Mouse (Mus musculus) lung, embryonic 16.5 days (tissue): ENCODE results near the gene Ssh2. TPM values are rescaled to one million over a fixed set of nuclear protein-coding genes. Genes with fewer than 3 reads are reported as not detected.
A peak's percentile ranks its signal among the peaks of the same experiment; 100 is the strongest.

Experiments used
- ATAC-seq: fragments of 200-750 bp; cut with Nextera tagmentation; 2 replicates; pipeline ENCODE4 v1.8.0; 2017; ENCODE audit warnings: low read depth, mild to moderate bottlenecking, moderate library complexity
- H3K27ac ChIP-seq: fragments of 300-500 bp; sonication (generic); 2 replicates; pipeline ENCODE4 v1.5.1; 2014; ENCODE audit warnings: mild to moderate bottlenecking, control low read depth, low read length
- H3K27me3 ChIP-seq: fragments of 300-500 bp; sonication (generic); 2 replicates; pipeline ENCODE4 v1.6.1; 2014; ENCODE audit warnings: low read depth, low read length, mixed read lengths; ENCODE audit not compliant: control insufficient read depth, insufficient read depth
- H3K36me3 ChIP-seq: fragments of 300-500 bp; sonication (generic); 2 replicates; pipeline ENCODE4 v1.6.1; 2014; ENCODE audit warnings: low read length; ENCODE audit not compliant: control insufficient read depth, insufficient read depth
- H3K4me1 ChIP-seq: fragments of 300-500 bp; sonication (generic); replicated peaks from 2 replicates; pipeline ENCODE4 v1.6.1; 2014; ENCODE audit warnings: low read length, mixed read lengths; ENCODE audit not compliant: control insufficient read depth, insufficient read depth
- H3K4me2 ChIP-seq: fragments of 300-500 bp; sonication (generic); 2 replicates; pipeline ENCODE4 v1.6.1; 2014; ENCODE audit warnings: low read depth, low read length, control low read depth
- H3K4me3 ChIP-seq: fragments of 300-500 bp; sonication (generic); 2 replicates; pipeline ENCODE4 v1.5.1; 2014; ENCODE audit warnings: mild to moderate bottlenecking, low read length, control low read depth
- H3K9ac ChIP-seq: fragments of 300-500 bp; sonication (generic); 2 replicates; pipeline ENCODE4 v1.6.1; 2014; ENCODE audit warnings: low read length, control low read depth
- H3K9me3 ChIP-seq: fragments of 300-500 bp; sonication (generic); 2 replicates; pipeline ENCODE4 v1.6.1; 2016; ENCODE audit warnings: low read length; ENCODE audit not compliant: control insufficient read depth
- WGBS: fragments of 180-500 bp; shearing (Covaris S2); extraction: QIAGEN DNeasy Blood & Tissue Kit; methylation state at CpG from one replicate; pipeline ENCODE4 v1.1.7; 2014; 5-methylcytosine and 5-hydroxymethylcytosine counted together
- polyA plus RNA-seq: library from polyadenylated mRNA; unstranded; fragments of >200 nt; fragmentation: Nextera tagmentation; extraction: Ambion mirVana; gene quantifications from 2 replicates; pipeline ENCODE4 v1.2.1, GENCODE M21; 2015

Gene Ssh2
- polyA plus RNA-seq = 14.5 and 15.6 TPM in 2 replicates

DNA sequence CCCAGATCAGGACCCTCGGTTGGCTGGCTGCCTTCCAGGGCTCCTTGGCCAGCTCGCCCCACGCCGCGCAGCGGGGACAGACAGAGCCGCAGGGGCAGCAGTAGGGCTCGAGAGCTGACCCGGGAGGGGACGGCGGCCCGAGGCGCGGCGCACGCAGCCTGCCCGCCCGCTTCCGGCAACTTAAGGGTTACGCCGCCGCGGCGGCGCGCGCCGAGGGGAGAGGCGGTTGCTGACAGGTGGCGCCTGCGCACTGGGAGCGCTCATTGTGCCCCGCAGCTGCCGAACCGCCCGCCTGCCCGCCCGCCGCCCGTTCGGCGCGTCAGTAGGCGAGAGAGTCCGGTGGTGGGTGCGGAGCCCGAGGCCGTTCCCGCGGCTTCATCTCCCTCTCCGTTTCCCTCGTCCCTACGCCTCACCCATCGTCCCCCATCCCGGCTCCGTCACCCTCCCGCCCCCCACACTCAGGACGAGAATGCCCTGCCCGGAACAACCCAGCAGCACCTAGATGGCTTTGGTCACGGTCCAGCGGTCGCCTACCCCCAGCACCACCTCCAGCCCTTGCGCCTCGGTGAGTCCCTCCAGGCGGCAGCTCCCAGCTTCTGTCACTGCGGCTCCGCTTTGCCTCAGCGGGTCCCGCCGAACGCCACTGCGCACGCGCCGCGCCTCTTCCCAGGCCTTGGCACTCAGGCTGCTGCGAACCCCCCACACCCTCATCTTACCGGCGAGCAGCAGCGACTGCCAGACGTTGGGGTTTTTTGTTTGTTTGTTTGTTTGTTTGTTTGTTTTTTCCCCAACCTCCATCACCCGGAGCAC lies at the start of gene Ssh2:
TSS of gene Ssh2 (plus strand) at position 337 of the 810 bp plus-strand sequence.
- H3K4me2 ChIP-seq = peak within 1 kb of the TSS; percentile 84
- peak; percentile 92 for ATAC-seq
- H3K9ac ChIP-seq = peak within 1 kb of the TSS; percentile 89
- H3K4me1 ChIP-seq = peaks cover 11% of the 10 kb centered on the region
- 0% methylated on average over 52 of the region's 82 CpGs for WGBS
- H3K4me3 ChIP-seq = peak within 1 kb of the TSS; percentile 85
- no peaks in the 10 kb centered on the region for H3K27me3 ChIP-seq
- peak within 1 kb of the TSS; percentile 86 for H3K27ac ChIP-seq
- H3K9me3 ChIP-seq = no peaks in the 10 kb centered on the region
- no peaks in the 10 kb centered on the region for H3K36me3 ChIP-seq

GRCm38 (mm10) chr11:77173731-77174130 lies 42.4 kb upstream of the Ssh2 start:
- H3K4me1 ChIP-seq = no peaks in the 10 kb centered on the region
- WGBS = 73% methylated on average over 4 of the region's 4 CpGs
- no peak overlapping the region for H3K4me2 ChIP-seq
- H3K9me3 ChIP-seq = no peaks in the 10 kb centered on the region
- H3K27me3 ChIP-seq = no peaks in the 10 kb centered on the region
- no peak overlapping the region for H3K9ac ChIP-seq
- H3K36me3 ChIP-seq = no peaks in the 10 kb centered on the region
- H3K4me3 ChIP-seq = no peak overlapping the region
- no peak overlapping the region for H3K27ac ChIP-seq
- ATAC-seq = no peak

- no peak overlapping the region for H3K4me2 ChIP-seq
- no peaks in the 10 kb centered on the region for H3K9me3 ChIP-seq
- WGBS = 59% methylated on average over 7 of the region's 7 CpGs
- H3K9ac ChIP-seq = no peak overlapping the region
- no peak overlapping the region for H3K27ac ChIP-seq
- H3K4me1 ChIP-seq = no peaks in the 10 kb centered on the region
- no peaks in the 10 kb centered on the region for H3K27me3 ChIP-seq
- no peak overlapping the region for H3K4me3 ChIP-seq
- no peak for ATAC-seq
- no peaks in the 10 kb centered on the region for H3K36me3 ChIP-seq
Measured at GRCm38 (mm10) chr11:77174531-77174930, 41.6 kb upstream of the Ssh2 start.

DNA sequence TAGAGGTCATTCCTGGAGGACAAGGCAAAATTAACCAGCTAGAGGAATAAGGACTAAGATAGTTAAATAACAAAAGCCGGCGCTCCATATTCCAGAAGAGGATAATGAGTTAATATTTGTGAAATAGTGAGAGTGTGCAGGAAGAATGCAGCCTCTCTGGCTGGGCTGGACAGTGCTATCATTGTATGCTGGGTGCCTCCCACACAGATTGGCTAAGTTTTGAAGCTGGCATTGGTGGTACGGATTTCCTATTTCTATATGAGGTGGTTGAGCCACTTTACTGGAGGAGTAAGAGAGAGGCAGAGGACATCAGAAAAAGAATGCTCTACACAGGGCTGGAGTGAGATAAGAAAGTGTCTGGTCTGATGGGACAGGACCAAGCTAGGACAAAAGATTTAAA lies 36.3 kb upstream of the Ssh2 start:
- H3K9ac ChIP-seq = no peak overlapping the region
- no peak overlapping the region for H3K27ac ChIP-seq
- 50% methylated on average over 3 of the region's 3 CpGs for WGBS
- H3K4me2 ChIP-seq = no peak overlapping the region
- no peak overlapping the region for H3K4me3 ChIP-seq
- no peaks in the 10 kb centered on the region for H3K36me3 ChIP-seq
- no peaks in the 10 kb centered on the region for H3K4me1 ChIP-seq
- no peaks in the 10 kb centered on the region for H3K27me3 ChIP-seq
- H3K9me3 ChIP-seq = no peaks in the 10 kb centered on the region
- no peak for ATAC-seq

- ATAC-seq = no peak
- H3K27ac ChIP-seq = no peak overlapping the region
- no peaks in the 10 kb centered on the region for H3K36me3 ChIP-seq
- no peak overlapping the region for H3K9ac ChIP-seq
- H3K4me1 ChIP-seq = no peaks in the 10 kb centered on the region
- H3K9me3 ChIP-seq = no peaks in the 10 kb centered on the region
- WGBS = 23% methylated on average over 4 of the region's 4 CpGs
- H3K4me2 ChIP-seq = no peak overlapping the region
- H3K4me3 ChIP-seq = no peak overlapping the region
- no peaks in the 10 kb centered on the region for H3K27me3 ChIP-seq
Measured at GRCm38 (mm10) chr11:77180886-77181285, 35.2 kb upstream of the Ssh2 start.

GRCm38 (mm10) chr11:77181528-77181927 lies 34.6 kb upstream of the Ssh2 start:
- Histone ChIP-seq H3K4me2 (no peak overlapping the region), H3K36me3 (no peaks in the 10 kb centered on the region), H3K4me1 (no peaks in the 10 kb centered on the region), H3K9ac (no peak overlapping the region), H3K27ac (no peak overlapping the region), H3K4me3 (no peak overlapping the region), H3K27me3 (no peaks in the 10 kb centered on the region), H3K9me3 (no peaks in the 10 kb centered on the region)
- WGBS = 52% methylated on average over 5 of the region's 5 CpGs
- ATAC-seq = no peak

GRCm38 (mm10) chr11:77182041-77182440 lies 34.0 kb upstream of the Ssh2 start:
- no peaks in the 10 kb centered on the region for H3K4me1 ChIP-seq
- H3K27me3 ChIP-seq = no peaks in the 10 kb centered on the region
- H3K36me3 ChIP-seq = no peaks in the 10 kb centered on the region
- H3K4me2 ChIP-seq = no peak overlapping the region
- no peak for ATAC-seq
- H3K9me3 ChIP-seq = no peaks in the 10 kb centered on the region
- WGBS = 71% methylated on average over 2 of the region's 2 CpGs
- no peak overlapping the region for H3K27ac ChIP-seq
- H3K4me3 ChIP-seq = no peak overlapping the region
- H3K9ac ChIP-seq = no peak overlapping the region

DNA sequence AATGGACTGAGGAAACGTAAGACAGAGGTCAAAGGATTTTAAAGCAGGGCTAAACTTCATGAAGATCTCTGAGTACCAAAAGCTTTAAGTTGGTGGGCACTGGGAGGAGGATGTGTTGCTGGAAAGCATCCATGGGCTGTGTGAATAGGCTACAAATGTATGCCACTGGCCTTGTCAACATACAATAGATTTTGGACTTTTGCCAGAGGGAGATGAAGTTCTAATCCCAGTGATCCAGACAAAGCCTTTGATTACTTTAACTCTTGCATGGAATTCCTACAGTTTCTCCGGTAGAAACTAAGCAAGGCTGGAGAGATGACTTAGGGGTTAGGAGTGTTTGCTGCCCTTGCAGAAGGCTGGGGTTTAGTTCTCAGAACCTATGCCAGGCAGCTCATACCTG lies 33.5 kb upstream of the Ssh2 start:
- no peak overlapping the region for H3K9ac ChIP-seq
- H3K4me2 ChIP-seq = no peak overlapping the region
- H3K4me3 ChIP-seq = no peak overlapping the region
- no peak for ATAC-seq
- no peak overlapping the region for H3K27ac ChIP-seq
- no peaks in the 10 kb centered on the region for H3K36me3 ChIP-seq
- no peaks in the 10 kb centered on the region for H3K9me3 ChIP-seq
- 27% methylated on average over 2 of the region's 2 CpGs for WGBS
- no peaks in the 10 kb centered on the region for H3K4me1 ChIP-seq
- H3K27me3 ChIP-seq = no peaks in the 10 kb centered on the region

- WGBS = 34% methylated on average over 2 of the region's 2 CpGs
- Histone ChIP-seq H3K9me3 (no peaks in the 10 kb centered on the region), H3K36me3 (no peaks in the 10 kb centered on the region), H3K27ac (no peak overlapping the region), H3K4me1 (0 out of 2 replicates have a peak, but pooled peaks cover 5% of the 10 kb centered on the region), H3K9ac (no peak overlapping the region), H3K4me3 (no peak overlapping the region), H3K27me3 (no peaks in the 10 kb centered on the region), H3K4me2 (no peak overlapping the region)
- ATAC-seq = no peak
Measured at GRCm38 (mm10) chr11:77184926-77185325, 31.2 kb upstream of the Ssh2 start.
